Mouse (Mus musculus) small intestine, adult 2 months (tissue): ENCODE measurements around the gene Prkcb.

ENCODE experiments used
- CTCF ChIP-seq: fragments of 200-500 bp; IDR thresholded peaks from 2 replicates; pipeline ENCODE4 v1.5.1; 2012; ENCODE audit warnings: low read depth, mild to moderate bottlenecking, control low read depth, inconsistent platforms, low read length, moderate library complexity, mixed read lengths; ENCODE audit not compliant: insufficient replicate concordance, insufficient read length; ENCODE audit errors: extremely low read depth
- POLR2A ChIP-seq: fragments of 200-500 bp; IDR thresholded peaks from 2 replicates; pipeline ENCODE4 v1.6.1; 2012; ENCODE audit warnings: low read depth, mild to moderate bottlenecking, control low read depth, inconsistent platforms, low read length, moderate library complexity

- TF ChIP-seq CTCF (no peak), POLR2A (no peak)
Observed at GRCm38 (mm10) chr7:122290771-122291170, 2.2 kb downstream of the Prkcb start.
